Mouse (Mus musculus): ENCODE measurements around the gene Ssbp3. TPM values are rescaled to one million over a fixed set of nuclear protein-coding genes. Genes with fewer than 3 reads are reported as not detected.
A peak's percentile ranks its signal among the peaks of the same experiment; 100 is the strongest.

Ssbp3 gene
- total RNA-seq, 2 experiments from 2014 or later, result 157 TPM

DNA sequence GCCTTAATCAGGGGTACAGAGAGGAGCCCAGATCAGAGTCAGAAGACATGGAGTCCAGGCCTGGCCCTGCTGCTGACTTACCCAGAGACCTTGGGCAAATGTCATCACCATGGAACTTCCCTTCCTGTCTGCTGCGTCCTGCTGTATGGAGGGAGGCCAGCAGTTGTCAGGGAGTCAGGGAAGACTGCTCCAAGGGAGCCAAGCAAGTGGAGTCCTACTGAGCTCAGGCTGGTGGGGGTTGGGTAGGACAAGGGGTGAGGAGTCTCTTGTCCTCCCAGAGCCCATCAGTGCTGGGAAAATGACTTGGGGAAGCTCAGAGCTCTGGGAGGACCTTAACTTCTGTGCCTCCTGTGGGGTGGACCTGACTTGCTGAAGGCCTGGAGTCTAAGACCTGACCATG lies 173.8 kb downstream of the Ssbp3 start:
- Histone ChIP-seq H3K4me3 (no peak overlapping the region), H3K27ac (peak overlapping the region; percentile 88)
- no peak for TF ChIP-seq CTCF (conservative IDR thresholded peaks at IDR 0.05)
- DNase-seq (ENCODE audit: low spot score in 2 of 2), result no peak

DNA sequence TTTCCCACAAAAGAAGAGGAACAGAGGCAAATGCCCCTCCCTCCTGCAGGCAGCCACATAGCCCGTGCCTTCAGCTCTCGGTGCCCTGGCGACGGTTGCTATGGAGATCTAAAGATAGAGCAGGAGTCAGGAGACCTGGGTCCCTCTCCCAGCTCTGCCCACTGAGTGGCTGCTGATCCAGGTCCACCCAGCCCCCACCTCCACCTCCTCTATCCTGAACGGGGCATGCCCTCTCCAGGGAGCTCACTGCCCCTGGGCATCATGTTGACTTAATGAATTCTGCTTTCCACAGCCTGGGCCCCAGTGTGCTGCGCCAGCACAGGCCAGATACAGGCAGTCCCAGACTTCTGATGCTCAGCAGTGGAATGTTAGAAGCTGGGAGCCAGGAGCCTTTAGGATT lies 174.4 kb downstream of the Ssbp3 start:
- Histone ChIP-seq H3K4me3 (no peak overlapping the region), H3K27ac (peak overlapping the region; percentile 88)
- DNase-seq (ENCODE audit: low spot score in 2 of 2), result peak; percentile 74 to 83
- TF ChIP-seq CTCF (conservative IDR thresholded peaks at IDR 0.05), result no peak

DNA sequence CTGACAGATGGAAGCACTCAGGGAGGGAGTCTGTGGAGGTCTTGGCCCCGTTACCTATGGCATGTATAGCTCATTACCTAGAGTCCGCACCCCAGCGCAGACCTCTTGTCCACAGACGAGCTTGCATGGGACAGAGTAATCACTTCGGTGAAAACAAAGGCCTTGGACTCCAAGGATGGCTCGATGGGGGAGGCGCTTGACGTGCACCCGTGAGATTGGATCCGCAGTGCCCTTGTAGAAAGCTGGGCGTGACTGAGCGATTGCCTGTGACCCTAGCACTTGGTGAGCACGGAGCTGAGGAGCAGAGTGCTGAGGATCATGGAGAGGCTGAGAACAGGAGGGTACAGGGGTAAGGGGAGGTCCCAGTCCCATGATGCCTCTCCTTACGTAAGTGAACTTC lies 181.2 kb downstream of the Ssbp3 start:
- Histone ChIP-seq H3K4me3 (no peak overlapping the region), H3K27ac (no peak overlapping the region)
- no peak for TF ChIP-seq CTCF (conservative IDR thresholded peaks at IDR 0.05)
- DNase-seq (ENCODE audit: low spot score in 2 of 2), result no peak

DNA sequence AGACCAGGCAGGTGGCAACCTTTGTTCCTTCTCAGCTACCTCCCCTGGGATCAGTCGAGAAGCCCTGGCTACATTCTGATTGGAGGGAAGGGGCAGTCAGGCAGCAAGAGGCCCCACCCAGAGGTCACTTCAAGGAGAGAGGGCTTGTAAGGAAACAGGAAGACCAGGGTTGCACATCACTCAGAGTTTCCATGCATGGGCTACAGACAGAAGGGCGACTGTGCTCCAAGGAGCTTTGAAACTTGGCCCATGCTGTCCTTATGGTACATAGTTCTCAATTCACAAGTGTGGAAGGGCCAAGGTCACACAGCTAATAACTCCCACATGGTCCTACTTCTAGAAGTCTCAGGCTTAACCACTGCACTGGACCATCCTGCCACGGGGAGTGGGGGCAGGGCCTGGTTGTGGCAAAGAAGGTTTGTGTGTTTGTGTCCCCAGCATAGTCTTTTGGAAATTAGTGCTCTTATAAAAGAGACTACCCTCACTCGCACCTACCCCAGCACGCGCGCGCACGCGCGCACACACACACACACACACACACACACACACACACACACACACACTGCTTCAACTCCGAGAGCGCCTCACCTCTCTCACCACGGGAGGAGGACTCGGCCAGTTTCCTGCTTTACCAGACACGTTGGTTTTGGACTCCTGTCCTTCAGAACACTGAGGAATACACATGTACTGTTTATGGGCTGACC lies 184.1 kb downstream of the Ssbp3 start:
- TF ChIP-seq CTCF (conservative IDR thresholded peaks at IDR 0.05), result no peak

DNA sequence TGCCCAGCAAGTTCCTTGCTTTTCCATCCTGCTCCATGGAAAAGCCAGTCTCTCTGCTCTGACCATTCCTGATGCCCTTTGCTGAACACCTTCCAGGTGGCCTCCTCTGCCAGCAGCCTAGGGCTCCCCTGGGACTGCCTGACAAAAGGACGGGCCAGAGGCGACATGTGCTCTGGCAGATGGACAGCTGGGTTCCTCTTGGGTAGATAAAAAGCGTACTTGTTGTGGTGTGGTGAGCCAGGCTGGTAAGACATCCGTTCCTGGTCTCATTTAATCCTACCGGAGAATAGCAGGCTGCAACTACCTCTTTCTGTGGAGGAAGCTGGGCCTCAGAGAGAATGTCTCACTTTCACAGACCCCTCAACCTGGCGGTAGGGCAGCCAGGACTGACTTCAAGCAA lies 185.5 kb downstream of the Ssbp3 start:
- no peak for TF ChIP-seq CTCF (conservative IDR thresholded peaks at IDR 0.05)
- no peak overlapping the region for H3K27ac ChIP-seq
- DNase-seq (ENCODE audit: low spot score in 2 of 2), result no peak
- no peak overlapping the region for H3K4me3 ChIP-seq

More for the DNA sequence above, 184.1 kb downstream of the Ssbp3 start:
- DNase-seq (ENCODE audit: low spot score in 2 of 2), result no peak
- Histone ChIP-seq H3K27ac (no peak overlapping the region), H3K4me3 (no peak overlapping the region)

DNA sequence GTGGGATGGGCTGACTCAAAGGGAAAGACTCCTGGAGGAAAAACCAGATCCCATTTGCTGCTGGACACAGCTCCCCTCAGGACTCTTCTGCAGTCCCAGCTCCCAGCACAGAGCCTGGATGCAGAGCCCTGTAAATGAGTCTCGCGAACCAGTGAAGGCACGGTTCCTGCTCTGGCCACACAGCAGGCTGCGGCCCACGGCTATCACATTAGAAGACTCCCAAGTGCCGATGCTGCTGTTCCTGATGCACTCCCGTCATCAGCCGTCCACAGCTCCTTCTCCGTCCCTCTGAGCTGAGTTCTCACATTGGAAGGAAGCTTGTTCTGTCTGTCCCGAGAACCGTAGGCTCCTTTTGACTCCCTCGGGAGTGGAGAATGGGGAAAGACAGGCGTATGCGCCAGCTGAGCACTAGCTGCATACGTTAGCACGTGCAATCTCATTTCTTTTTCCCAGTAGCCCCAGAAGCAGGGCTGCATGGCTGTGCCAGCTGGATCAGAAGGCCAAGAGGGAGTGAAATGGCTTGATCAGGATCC lies 186.4 kb downstream of the Ssbp3 start, which contains the start of gene Cdcp2:
Gene Cdcp2 (plus strand): TSS at position 51 of the 533 bp plus-strand sequence.
- no peak within 1 kb of the TSS for H3K4me3 ChIP-seq
- H3K27ac ChIP-seq, result no peak within 1 kb of the TSS
- no peak for DNase-seq (ENCODE audit: low spot score in 2 of 2)
- no peak for TF ChIP-seq CTCF (conservative IDR thresholded peaks at IDR 0.05)

DNA sequence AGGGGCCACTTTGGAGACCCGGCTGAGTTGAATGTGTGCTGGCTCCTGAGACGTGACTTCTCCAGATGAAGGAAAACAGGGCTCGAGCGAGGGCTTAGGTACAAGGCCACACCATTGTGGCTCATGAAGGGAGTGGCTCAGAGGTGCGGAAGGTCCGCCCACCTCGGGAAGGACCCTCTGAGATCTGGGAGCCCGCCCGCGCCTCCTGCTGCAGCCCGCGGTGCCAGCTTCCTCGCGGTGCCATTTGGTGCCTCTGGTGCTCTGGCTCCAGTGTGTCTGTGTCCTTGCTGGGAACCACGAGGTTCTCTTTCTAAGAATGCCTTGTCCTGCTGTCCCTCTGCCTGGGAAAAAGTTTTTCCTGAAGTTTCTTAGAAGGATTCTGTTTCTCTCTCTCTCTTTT lies 187.4 kb downstream of the Ssbp3 start:
- TF ChIP-seq CTCF (conservative IDR thresholded peaks at IDR 0.05), result no peak; the same call in 1 of the 2 replicates
- Histone ChIP-seq H3K27ac (no peak overlapping the region), H3K4me3 (no peak overlapping the region)
- no peak for DNase-seq (ENCODE audit: low spot score in 2 of 2)

DNA sequence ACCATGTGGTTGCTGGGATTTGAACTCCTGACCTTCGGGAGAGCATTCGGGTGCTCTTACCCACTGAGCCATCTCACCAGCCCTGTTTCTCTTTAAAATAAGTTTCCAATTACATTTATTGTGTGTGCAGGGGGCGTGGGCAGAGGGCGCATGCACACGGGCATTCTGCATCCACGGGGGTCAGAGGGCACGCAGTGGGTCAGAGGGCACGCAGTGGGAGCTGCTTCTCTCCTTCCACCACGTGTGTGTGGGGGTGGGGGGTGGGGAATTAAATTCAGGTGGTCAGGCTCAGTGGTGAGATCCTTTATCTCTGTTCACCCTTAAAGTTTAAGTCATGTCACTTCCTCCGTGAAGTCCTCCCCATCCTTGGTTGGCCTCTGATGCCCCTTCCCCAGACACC lies 187.9 kb downstream of the Ssbp3 start:
- H3K27ac ChIP-seq, result no peak overlapping the region
- no peak overlapping the region for H3K4me3 ChIP-seq
- DNase-seq (ENCODE audit: low spot score in 2 of 2), result no peak
- TF ChIP-seq CTCF (conservative IDR thresholded peaks at IDR 0.05), result no peak

DNA sequence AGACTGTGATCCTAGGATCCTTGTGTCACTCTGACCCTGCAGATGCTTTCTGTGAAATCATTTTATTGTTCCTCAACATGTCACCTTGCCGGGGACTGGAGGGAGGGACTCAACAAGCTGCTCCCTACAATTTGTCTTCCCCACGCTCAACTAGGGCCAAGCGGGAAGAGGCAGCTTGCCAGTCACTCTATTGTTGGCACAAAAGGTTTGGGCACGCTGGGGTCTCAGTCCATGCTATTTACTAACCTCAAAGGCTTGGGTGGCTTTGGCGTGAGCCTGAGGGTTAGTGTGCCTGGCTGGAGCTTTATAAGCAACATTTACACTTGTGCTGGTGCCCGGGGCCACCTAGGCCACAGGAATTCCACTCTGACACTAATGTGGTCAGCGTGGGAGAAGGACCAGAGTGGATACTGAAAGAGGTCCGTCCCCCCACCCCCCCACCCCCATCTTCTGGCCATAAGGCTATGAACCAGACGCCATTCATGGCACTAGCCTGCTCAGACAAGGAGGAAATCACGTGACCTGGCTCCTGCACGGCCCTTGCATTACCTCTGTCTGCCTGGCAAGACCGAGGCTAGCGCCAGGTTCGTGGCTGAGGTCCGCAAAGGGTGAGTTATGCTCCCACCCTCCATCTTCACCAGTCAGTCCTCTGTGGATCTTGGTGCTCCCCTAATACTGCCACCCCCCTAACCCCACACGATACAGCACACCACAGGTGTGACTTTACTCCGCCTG lies 188.5 kb downstream of the Ssbp3 start:
- Histone ChIP-seq H3K27ac (no peak overlapping the region), H3K4me3 (no peak overlapping the region)
- DNase-seq (ENCODE audit: low spot score in 2 of 2), result no peak
- no peak for TF ChIP-seq CTCF (conservative IDR thresholded peaks at IDR 0.05)

Other genes starting within 250 kb of the Ssbp3 start
- gene Ttc4, start 231.8 kb upstream of the Ssbp3 start, total RNA-seq (2021), result 10 to 100 TPM; 50.4 to 52.7 TPM
- 1 to 10 TPM; 4.7 to 5.4 TPM for gene Mroh7, start 179.8 kb upstream of the Ssbp3 start, total RNA-seq (2021)
- gene Fam151a, start 176.8 kb upstream of the Ssbp3 start, total RNA-seq (2021), result not detected
- gene Acot11, start 105.7 kb upstream of the Ssbp3 start, total RNA-seq (2021), result 10 to 100 TPM; 45.6 to 55.5 TPM
- 10 to 100 TPM; 59.4 to 59.9 TPM for gene Mrpl37, start 156.2 kb downstream of the Ssbp3 start, total RNA-seq (2021)
- 1 to 10 TPM; 3.9 to 9.6 TPM for gene Cyb5rl, start 156.3 kb downstream of the Ssbp3 start, total RNA-seq (2021)
- not detected for gene Cdcp2, start 186.2 kb downstream of the Ssbp3 start, total RNA-seq (2021)

Data from layer of hippocampus, adult 2 months (tissue).